Mouse (Mus musculus) adrenal gland, postnatal 4 days (tissue): ENCODE measurements at regions not wholly inside any gene's neighbourhood (a gene's known extent, or its start where the extent isn't known, plus 50 kb on each side); places are given as distances from the start of the nearest gene placed in this dataset.
A peak's percentile ranks its signal among the peaks of the same experiment; 100 is the strongest.

Experiments used
- DNase-seq, 2 experiments: peaks; one replicate each; pipeline ENCODE4 v3.0.0; 2021 to 2022; ENCODE audit warnings: low spot score in 2 of 2, mixed read lengths in 2 of 2

- no peak for DNase-seq
These were observed 153.8 kb upstream of the Kcnh8 start for GRCm38 (mm10) chr17:52448701-52449100.

- no peak for DNase-seq
These were observed 143.1 kb upstream of the Kcnh8 start for GRCm38 (mm10) chr17:52459303-52459996.

- no peak for DNase-seq
These were observed 142.5 kb upstream of the Kcnh8 start for GRCm38 (mm10) chr17:52459997-52460387.

- no peak for DNase-seq
These were observed 141.2 kb upstream of the Kcnh8 start for GRCm38 (mm10) chr17:52461264-52461663.

- peak in 1 of 2 experiments; percentile 5 for DNase-seq
These were observed 140.8 kb upstream of the Kcnh8 start for GRCm38 (mm10) chr17:52461709-52462141.

- DNase-seq, result no peak
These were observed 140.1 kb upstream of the Kcnh8 start for GRCm38 (mm10) chr17:52462361-52462760.

GRCm38 (mm10) chr17:52468464-52468863 is 134.0 kb upstream of the Kcnh8 start:
- no peak for DNase-seq

GRCm38 (mm10) chr17:52479327-52480086 is 123.0 kb upstream of the Kcnh8 start:
- no peak for DNase-seq

- DNase-seq, result no peak
These were observed 122.3 kb upstream of the Kcnh8 start for GRCm38 (mm10) chr17:52480087-52480638.

GRCm38 (mm10) chr17:52506760-52507159 is 95.7 kb upstream of the Kcnh8 start:
- DNase-seq, result no peak

GRCm38 (mm10) chr17:52530260-52530659 is 72.2 kb upstream of the Kcnh8 start:
- DNase-seq, result no peak
